Mouse (Mus musculus) bone marrow macrophage, adult 2 months (primary cell): ENCODE measurements at regions not wholly inside any gene's neighbourhood (a gene's known extent, or its start where the extent isn't known, plus 50 kb on each side); places are given as distances from the start of the nearest gene placed in this dataset.

Experiments used
- H3K27ac ChIP-seq: 2 replicates; pipeline ENCODE4 v1.5.1; 2012; ENCODE audit warnings: low read depth, low read length; ENCODE audit not compliant: insufficient read depth
- H3K4me1 ChIP-seq: 2 replicates; pipeline ENCODE4 v1.6.1; 2012; ENCODE audit warnings: low read length; ENCODE audit not compliant: control insufficient read depth, insufficient read depth
- H3K4me3 ChIP-seq: 2 replicates; pipeline ENCODE4 v1.5.1; 2012; ENCODE audit warnings: mild to moderate bottlenecking, low read length, moderate library complexity; ENCODE audit not compliant: insufficient read depth
- CTCF ChIP-seq: IDR thresholded peaks from 2 replicates; pipeline ENCODE4 v1.5.1; 2012; ENCODE audit warnings: low read depth, mild to moderate bottlenecking, low read length, moderate library complexity
- POLR2A ChIP-seq: IDR thresholded peaks from 2 replicates; pipeline ENCODE4 v1.6.1; 2012; ENCODE audit warnings: mild to moderate bottlenecking, low read depth, low read length, borderline replicate concordance

DNA sequence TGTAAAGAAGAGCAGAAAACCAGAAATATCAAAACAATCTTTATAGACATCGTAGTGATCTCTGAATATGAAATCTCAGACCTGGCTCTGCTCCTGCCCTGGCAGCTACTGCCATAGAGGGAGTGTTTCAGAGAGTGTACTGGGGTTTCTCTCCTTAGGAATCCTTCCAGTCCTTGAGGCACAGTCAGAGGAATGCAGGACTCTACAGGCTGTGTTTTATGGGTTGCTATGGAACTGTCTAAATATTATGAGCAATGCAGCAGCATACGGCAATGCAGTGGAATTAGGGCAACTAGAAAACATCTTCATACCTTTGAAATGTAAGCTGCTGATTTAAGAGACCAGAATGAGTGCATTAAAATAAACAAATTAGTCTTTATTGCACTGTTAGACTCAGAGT, 57.2 kb upstream of the Rgs1 start:
- no peak for TF ChIP-seq CTCF
- no peak for TF ChIP-seq POLR2A
- Histone ChIP-seq H3K27ac (no peak overlapping the region), H3K4me3 (no peak overlapping the region), H3K4me1 (peaks cover 15% of the 10 kb centered on the region)

DNA sequence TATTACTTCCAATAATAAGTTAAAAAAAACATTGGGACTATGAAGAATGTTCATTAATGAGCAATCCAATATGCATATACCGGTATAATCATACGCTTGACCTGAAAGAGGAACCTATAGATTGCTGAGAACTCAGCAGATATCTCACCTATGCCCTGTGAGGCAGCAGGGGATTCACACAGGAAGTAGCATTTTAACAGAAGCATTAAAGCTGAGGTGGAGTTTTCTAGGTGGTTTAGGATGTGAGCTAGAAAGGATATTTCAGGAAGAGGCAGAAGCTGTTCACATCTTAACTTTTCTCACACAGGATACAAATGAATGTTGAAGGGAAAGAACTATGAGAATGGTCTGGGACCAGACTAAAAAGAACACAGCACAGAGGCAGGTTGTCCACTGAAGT, 51.6 kb upstream of the Rgs1 start:
- peaks cover 7% of the 10 kb centered on the region for H3K4me1 ChIP-seq
- no peak overlapping the region for H3K4me3 ChIP-seq
- TF ChIP-seq CTCF (no peak), POLR2A (no peak)
- H3K27ac ChIP-seq = no peak overlapping the region
